Comparison of ENCODE assay signal across 14 mouse cellular contexts in genomic region chr5:67609520-67609837, GRCm38 (mm10). TPM values are rescaled to one million over a fixed set of nuclear protein-coding genes. Genes with fewer than 3 reads are reported as not detected.
A peak's percentile ranks its signal among the peaks of the same experiment; 100 is the strongest.
DNase-seq lines count a peak whose midpoint lies in the region; ATAC-seq and TF ChIP-seq lines count a peak whose summit lies in the region.
"Had no signal": no experiment of that assay in that cellular context is flagged by ENCODE, and none has a peak within 500 bp of the region (broad histone marks: within the 10 kb centered on the region; RNA-seq: fewer than 3 reads in every experiment).

No protein-coding gene starts in this region.

- H3K9me3 ChIP-seq in kidney, embryonic 15.5 days (replicated peaks), result no peaks in the 10 kb centered on the region
- no peaks in the 10 kb centered on the region for H3K9me3 ChIP-seq in limb, embryonic 12.5 days
- H3K9me3 ChIP-seq: megakaryocyte, embryonic 14.5 days had no signal

- H3K36me3 ChIP-seq in kidney, embryonic 15.5 days, result peaks cover 16% of the 10 kb centered on the region; the same call in 1 of the 2 replicates
- H3K36me3 ChIP-seq in testis, adult 2 months (ENCODE audit: control insufficient read depth, insufficient read depth, low read length), result no peaks in the 10 kb centered on the region
- no peaks in the 10 kb centered on the region for H3K36me3 ChIP-seq in limb, embryonic 12.5 days

- peaks cover 47% of the 10 kb centered on the region for H3K27me3 ChIP-seq in kidney, embryonic 15.5 days
- H3K27me3 ChIP-seq in testis, adult 2 months (ENCODE audit: control insufficient read depth, insufficient read depth, low read length), result no peaks in the 10 kb centered on the region
- H3K27me3 ChIP-seq in limb, embryonic 12.5 days, result peaks cover 69% of the 10 kb centered on the region
- H3K27me3 ChIP-seq: CH12.LX had no signal

- H3K27ac ChIP-seq in kidney, embryonic 15.5 days, result peak overlapping the region; percentile 95
- H3K27ac ChIP-seq in testis, adult 2 months (ENCODE audit: control insufficient read depth, insufficient read depth, low read depth, low read length), result no peak overlapping the region
- H3K27ac ChIP-seq in limb, embryonic 12.5 days, result peak overlapping the region; percentile 45; the same call in 1 of the 2 replicates
- H3K27ac ChIP-seq: liver, embryonic 14.5 days had no signal

- TF ChIP-seq POLR2A in testis, adult 2 months (IDR thresholded peaks at IDR 0.05; ENCODE audit: control insufficient read depth, low read depth, low read length), result no peak

- H3K4me2 ChIP-seq in kidney, embryonic 15.5 days, result peak overlapping the region; percentile 89
- peak overlapping the region; percentile 93 for H3K4me2 ChIP-seq in limb, embryonic 12.5 days

- ATAC-seq in kidney, embryonic 15.5 days (replicated peaks; ENCODE audit: low FRiP score), result no peak
- ATAC-seq in limb, embryonic 12.5 days (ENCODE audit: insufficient number of reproducible peaks, insufficient read depth, low FRiP score, low TSS enrichment, low read depth), result no peak
- ATAC-seq: inflammation-experienced regulatory T-cells, adult 6 months had no signal

- peaks cover 49% of the 10 kb centered on the region for H3K4me1 ChIP-seq in kidney, embryonic 15.5 days
- peaks cover 13% of the 10 kb centered on the region for H3K4me1 ChIP-seq in testis, adult 2 months (ENCODE audit: control insufficient read depth, insufficient read depth, low read length)
- peaks cover 49% of the 10 kb centered on the region for H3K4me1 ChIP-seq in limb, embryonic 12.5 days (replicated peaks)

- peak overlapping the region; percentile 67 for H3K9ac ChIP-seq in kidney, embryonic 15.5 days
- H3K9ac ChIP-seq in limb, embryonic 12.5 days (replicated peaks), result 0 out of 2 replicates have a peak overlapping the region, but pooled peaks have one; percentile 37
- H3K9ac ChIP-seq: liver, embryonic 14.5 days had no signal

- H3K4me3 ChIP-seq in kidney, embryonic 15.5 days (replicated peaks), result peak overlapping the region; percentile 66
- peak overlapping the region; percentile 86 for H3K4me3 ChIP-seq in testis, adult 2 months (ENCODE audit: control insufficient read depth, low read depth, low read length)
- peak overlapping the region; percentile 57 for H3K4me3 ChIP-seq in limb, embryonic 12.5 days (replicated peaks)
- H3K4me3 ChIP-seq: megakaryocyte, embryonic 14.5 days had no signal

- no peak for TF ChIP-seq CTCF in testis, adult 2 months (IDR thresholded peaks at IDR 0.05; ENCODE audit: control insufficient read depth, insufficient read depth, insufficient replicate concordance, low read depth, low read length)

- 6% methylated on average over 2 of the region's 2 CpGs for WGBS in kidney, embryonic 15.5 days
- 4% methylated on average over 2 of the region's 2 CpGs for WGBS in limb, embryonic 12.5 days

- DNase-seq in kidney, postnatal 4 days, result no peak
- DNase-seq in testis, postnatal 10 days (ENCODE audit: low spot score), result no peak
- no peak for DNase-seq in gastrocnemius, postnatal 4 days (ENCODE audit: low spot score in 2 of 2)
- DNase-seq in spleen, postnatal 14 days (ENCODE audit: low spot score in 2 of 2), result no peak
- DNase-seq: adrenal gland, adult 2 months; cerebellum, postnatal 36 days; layer of hippocampus, adult 9-11 months had no signal

RNA-seq across cellular contexts. Expression of gene Shisa3, which starts 1.8 kb away (rescaled TPM):
- polyA plus RNA-seq in kidney, embryonic 15.5 days (2015; fragmentation: Nextera tagmentation; extraction: Ambion mirVana), result 116 and 119 TPM in 2 replicates
- polyA plus RNA-seq in testis, adult 2 months (2012; rRNA removed), result 22.4 and 23.8 TPM in 2 replicates
- 9.2 and 10.3 TPM in 2 replicates for polyA plus RNA-seq in limb, embryonic 12.5 days (2016; fragmentation: Nextera tagmentation; extraction: Ambion mirVana)
- total RNA-seq in gastrocnemius, postnatal 4 days (2021), result 1 to 10 TPM; 3.6 to 4.4 TPM
- total RNA-seq: CH12.LX had no signal
